Mouse (Mus musculus): Measurements from ENCODE around the gene Ist1. TPM values are rescaled to one million over a fixed set of nuclear protein-coding genes. Genes with fewer than 3 reads are reported as not detected.
A peak's percentile ranks its signal among the peaks of the same experiment; 100 is the strongest.

The Ist1 gene
- polyA plus RNA-seq, 2 experiments = 109 to 149 TPM

- Histone ChIP-seq H3K9me3 (ENCODE audit: control insufficient read depth, low read length) (no peaks in the 10 kb centered on the region), H3K27ac (replicated peaks; ENCODE audit: low read depth, low read length) (no peak overlapping the region), H3K9ac (ENCODE audit: low read depth, low read length, severe bottlenecking) (no peak overlapping the region), H3K36me3 (ENCODE audit: control insufficient read depth, insufficient read depth, low read length) (peaks cover 52% of the 10 kb centered on the region), H3K4me3 (replicated peaks; ENCODE audit: low read length) (no peak overlapping the region), H3K4me1 (ENCODE audit: control insufficient read depth, insufficient read depth, low read length) (peaks cover under 1% of the 10 kb centered on the region), H3K27me3 (ENCODE audit: control insufficient read depth, insufficient read depth, low read length) (no peaks in the 10 kb centered on the region), H3K4me2 (replicated peaks; ENCODE audit: low read depth, low read length, severe bottlenecking) (no peak overlapping the region)
- no peak for TF ChIP-seq POLR2A (IDR thresholded peaks at IDR 0.05; ENCODE audit: borderline replicate concordance, extremely low read depth, insufficient read depth, insufficient read length)
- no peak for ATAC-seq (ENCODE audit: low FRiP score, low read depth)
- no peak for DNase-seq (ENCODE audit: low spot score)
- WGBS = 88% methylated on average over 3 of the region's 3 CpGs
These were observed 38.0 kb upstream of the Ist1 start for GRCm38 (mm10) chr8:109731012-109731411.

GRCm38 (mm10) chr8:109725106-109725505 is 32.0 kb upstream of the Ist1 start:
- DNase-seq (ENCODE audit: low spot score) (no peak), ATAC-seq (ENCODE audit: low FRiP score, low read depth) (no peak)
- no peaks in the 10 kb centered on the region for H3K27me3 ChIP-seq (ENCODE audit: control insufficient read depth, insufficient read depth, low read length)
- H3K36me3 ChIP-seq (ENCODE audit: control insufficient read depth, insufficient read depth, low read length) = peaks cover 69% of the 10 kb centered on the region
- no peak overlapping the region for H3K4me2 ChIP-seq (replicated peaks; ENCODE audit: low read depth, low read length, severe bottlenecking)
- H3K4me3 ChIP-seq (replicated peaks; ENCODE audit: low read length) = no peak overlapping the region
- 84% methylated on average over 3 of the region's 3 CpGs for WGBS
- no peaks in the 10 kb centered on the region for H3K9me3 ChIP-seq (ENCODE audit: control insufficient read depth, low read length)
- TF ChIP-seq POLR2A (IDR thresholded peaks at IDR 0.05; ENCODE audit: borderline replicate concordance, extremely low read depth, insufficient read depth, insufficient read length) = no peak
- no peak overlapping the region for H3K27ac ChIP-seq (replicated peaks; ENCODE audit: low read depth, low read length)
- H3K9ac ChIP-seq (ENCODE audit: low read depth, low read length, severe bottlenecking) = no peak overlapping the region
- no peaks in the 10 kb centered on the region for H3K4me1 ChIP-seq (ENCODE audit: control insufficient read depth, insufficient read depth, low read length)

- Histone ChIP-seq H3K36me3 (ENCODE audit: control insufficient read depth, insufficient read depth, low read length) (peaks cover 95% of the 10 kb centered on the region), H3K4me3 (replicated peaks; ENCODE audit: low read length) (no peak overlapping the region), H3K4me2 (replicated peaks; ENCODE audit: low read depth, low read length, severe bottlenecking) (no peak overlapping the region), H3K4me1 (ENCODE audit: control insufficient read depth, insufficient read depth, low read length) (no peaks in the 10 kb centered on the region), H3K9me3 (ENCODE audit: control insufficient read depth, low read length) (no peaks in the 10 kb centered on the region), H3K9ac (ENCODE audit: low read depth, low read length, severe bottlenecking) (no peak overlapping the region), H3K27ac (replicated peaks; ENCODE audit: low read depth, low read length) (no peak overlapping the region), H3K27me3 (ENCODE audit: control insufficient read depth, insufficient read depth, low read length) (no peaks in the 10 kb centered on the region)
- WGBS = 92% methylated on average over 5 of the region's 5 CpGs
- TF ChIP-seq POLR2A (IDR thresholded peaks at IDR 0.05; ENCODE audit: borderline replicate concordance, extremely low read depth, insufficient read depth, insufficient read length) = no peak
- no peak for DNase-seq (ENCODE audit: low spot score)
- ATAC-seq (ENCODE audit: low FRiP score, low read depth) = no peak
These were observed 21.9 kb upstream of the Ist1 start for GRCm38 (mm10) chr8:109714961-109715360.

- WGBS = 95% methylated on average over 1 of the region's 1 CpGs
- no peak for DNase-seq (ENCODE audit: low spot score)
- ATAC-seq (ENCODE audit: low FRiP score, low read depth) = no peak
- no peak for TF ChIP-seq POLR2A (IDR thresholded peaks at IDR 0.05; ENCODE audit: borderline replicate concordance, extremely low read depth, insufficient read depth, insufficient read length)
- H3K27me3 ChIP-seq (ENCODE audit: control insufficient read depth, insufficient read depth, low read length) = no peaks in the 10 kb centered on the region
- 0 out of 2 replicates have a peak, but pooled peaks cover 2% of the 10 kb centered on the region for H3K4me1 ChIP-seq (ENCODE audit: control insufficient read depth, insufficient read depth, low read length)
- peaks cover 91% of the 10 kb centered on the region for H3K36me3 ChIP-seq (ENCODE audit: control insufficient read depth, insufficient read depth, low read length)
- no peaks in the 10 kb centered on the region for H3K9me3 ChIP-seq (ENCODE audit: control insufficient read depth, low read length)
- no peak overlapping the region for H3K9ac ChIP-seq (ENCODE audit: low read depth, low read length, severe bottlenecking)
- H3K4me2 ChIP-seq (replicated peaks; ENCODE audit: low read depth, low read length, severe bottlenecking) = no peak overlapping the region
- no peak overlapping the region for H3K4me3 ChIP-seq (replicated peaks; ENCODE audit: low read length)
- H3K27ac ChIP-seq (replicated peaks; ENCODE audit: low read depth, low read length) = no peak overlapping the region
These were observed 19.5 kb upstream of the Ist1 start for GRCm38 (mm10) chr8:109712521-109712920.

- Histone ChIP-seq H3K4me3 (replicated peaks; ENCODE audit: low read length) (no peak overlapping the region), H3K9me3 (ENCODE audit: control insufficient read depth, low read length) (no peaks in the 10 kb centered on the region), H3K27me3 (ENCODE audit: control insufficient read depth, insufficient read depth, low read length) (no peaks in the 10 kb centered on the region), H3K27ac (replicated peaks; ENCODE audit: low read depth, low read length) (no peak overlapping the region), H3K9ac (ENCODE audit: low read depth, low read length, severe bottlenecking) (no peak overlapping the region), H3K36me3 (ENCODE audit: control insufficient read depth, insufficient read depth, low read length) (peaks cover 51% of the 10 kb centered on the region), H3K4me2 (replicated peaks; ENCODE audit: low read depth, low read length, severe bottlenecking) (no peak overlapping the region), H3K4me1 (ENCODE audit: control insufficient read depth, insufficient read depth, low read length) (peaks cover 11% of the 10 kb centered on the region; the same call in 1 of the 2 replicates)
- DNase-seq (ENCODE audit: low spot score) (no peak), ATAC-seq (ENCODE audit: low FRiP score, low read depth) (no peak)
- 98% methylated on average over 4 of the region's 4 CpGs for WGBS
- no peak for TF ChIP-seq POLR2A (IDR thresholded peaks at IDR 0.05; ENCODE audit: borderline replicate concordance, extremely low read depth, insufficient read depth, insufficient read length)
These were observed 14.9 kb upstream of the Ist1 start for GRCm38 (mm10) chr8:109707921-109708320.

- Histone ChIP-seq H3K27ac (replicated peaks; ENCODE audit: low read depth, low read length) (no peak overlapping the region), H3K36me3 (ENCODE audit: control insufficient read depth, insufficient read depth, low read length) (peaks cover 41% of the 10 kb centered on the region), H3K27me3 (ENCODE audit: control insufficient read depth, insufficient read depth, low read length) (no peaks in the 10 kb centered on the region), H3K4me3 (replicated peaks; ENCODE audit: low read length) (peak overlapping the region; percentile 98), H3K9ac (ENCODE audit: low read depth, low read length, severe bottlenecking) (peak overlapping the region; percentile 99; the same call in 1 of the 2 replicates), H3K4me2 (replicated peaks; ENCODE audit: low read depth, low read length, severe bottlenecking) (peak overlapping the region; percentile 60), H3K9me3 (ENCODE audit: control insufficient read depth, low read length) (no peaks in the 10 kb centered on the region), H3K4me1 (ENCODE audit: control insufficient read depth, insufficient read depth, low read length) (peaks cover 11% of the 10 kb centered on the region; the same call in 1 of the 2 replicates)
- TF ChIP-seq POLR2A (IDR thresholded peaks at IDR 0.05; ENCODE audit: borderline replicate concordance, extremely low read depth, insufficient read depth, insufficient read length) = no peak
- 27% methylated on average over 2 of the region's 2 CpGs for WGBS
- peak; percentile 80 for DNase-seq (ENCODE audit: low spot score)
- ATAC-seq (ENCODE audit: low FRiP score, low read depth) = no peak
These were observed 13.8 kb upstream of the Ist1 start for GRCm38 (mm10) chr8:109706874-109707237.
